Mouse (Mus musculus): Measurements from ENCODE around the gene Vmn2r97.
"Not testable (repeated sequence)": the region's sequence is repeated elsewhere in the genome, so short reads cannot be mapped to it uniquely, and the experiment has no call there.

The Vmn2r97 gene

DNA sequence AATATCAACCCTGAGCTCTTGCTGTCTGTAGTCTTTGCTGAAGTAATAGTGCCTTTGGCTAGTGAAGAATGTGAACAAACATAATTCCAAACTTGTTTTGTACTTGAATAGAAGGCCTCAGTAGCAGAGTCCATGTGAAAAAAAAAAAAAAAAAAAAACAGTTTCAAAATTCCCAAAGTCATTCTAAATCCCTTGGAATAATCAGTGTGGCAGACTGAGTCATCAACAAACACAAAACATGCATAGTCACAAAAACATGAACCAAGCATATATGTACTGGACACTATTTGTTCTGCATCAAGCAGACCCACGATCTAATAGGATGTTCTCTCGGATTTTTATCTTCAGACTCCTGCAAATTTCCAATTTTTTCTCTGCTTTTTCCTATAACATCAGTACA is at the start of gene Vmn2r97:
Gene Vmn2r97, plus strand, starts transcription at position 301 of the 400 bp plus-strand sequence.
- not testable (repeated sequence) for DNase-seq (ENCODE audit: low read depth, low spot score)

DNA sequence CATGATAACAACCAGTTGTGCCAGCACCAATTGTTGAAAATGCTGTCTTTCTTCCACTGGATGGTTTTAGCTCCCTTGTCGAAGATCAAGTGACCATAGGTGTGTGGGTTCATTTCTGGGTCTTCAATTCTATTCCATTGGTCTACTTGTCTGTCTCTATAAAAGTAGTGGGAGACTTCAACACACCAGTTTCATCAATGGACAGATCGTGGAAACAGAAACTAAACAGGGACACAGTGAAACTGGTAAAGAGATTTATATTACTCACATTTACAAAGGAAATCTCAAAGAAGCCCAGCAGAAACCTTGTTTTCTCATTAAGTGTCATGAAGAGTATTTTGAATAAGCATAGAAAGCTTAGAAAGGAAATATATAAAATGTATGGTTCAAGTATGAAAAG is 31.7 kb upstream of the Vmn2r97 start:
- not testable (repeated sequence) for DNase-seq (ENCODE audit: low read depth, low spot score)

DNA sequence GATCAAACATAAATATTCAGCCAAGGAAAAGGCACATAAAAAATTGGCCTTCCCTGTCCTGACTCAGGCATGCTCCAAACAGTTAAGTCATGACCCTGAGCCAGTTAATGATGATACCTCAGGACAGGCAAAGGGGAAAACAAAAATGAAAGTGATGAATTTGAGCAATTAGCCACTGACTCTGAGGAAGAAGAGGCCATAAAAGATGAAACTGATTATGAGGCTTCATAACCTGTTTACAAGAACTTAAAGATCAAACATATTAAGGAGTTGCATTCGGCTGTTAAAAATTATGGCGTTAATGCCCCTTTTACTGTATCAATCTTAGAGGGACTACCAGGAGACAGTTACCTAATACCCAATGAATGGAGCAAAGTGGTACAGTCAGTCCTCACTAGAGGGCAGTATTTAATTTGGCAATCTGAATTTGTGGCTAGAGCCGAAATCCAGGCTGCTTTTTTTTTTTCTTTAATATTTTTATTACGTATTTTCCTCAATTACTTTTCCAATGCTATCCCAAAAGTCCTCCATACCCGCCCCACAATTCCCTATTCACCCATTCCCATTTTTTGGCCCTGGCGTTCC is 24.3 kb upstream of the Vmn2r97 start:
- peak; percentile 11 for DNase-seq (ENCODE audit: low read depth, low spot score)

DNA sequence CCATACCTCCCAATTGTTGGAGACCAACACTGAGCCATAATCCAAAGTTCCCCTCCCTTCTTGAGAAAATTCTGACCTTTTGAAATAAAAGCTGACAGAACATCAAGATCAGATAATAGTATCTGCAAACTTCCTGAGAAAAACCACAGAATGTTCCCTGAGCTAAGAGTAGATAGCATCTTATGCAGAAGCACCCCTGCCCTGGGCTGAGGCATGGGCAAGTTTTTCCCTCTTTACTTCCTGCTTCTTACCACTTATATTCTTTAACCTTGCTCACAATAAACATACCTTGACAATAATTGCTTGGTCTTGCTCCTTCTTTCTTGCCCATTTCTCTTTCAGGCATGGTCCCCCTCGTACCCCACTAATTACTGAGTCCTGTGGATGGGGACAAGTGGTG is 43.7 kb downstream of the Vmn2r97 start:
- DNase-seq (ENCODE audit: low read depth, low spot score): not testable (repeated sequence)

DNA sequence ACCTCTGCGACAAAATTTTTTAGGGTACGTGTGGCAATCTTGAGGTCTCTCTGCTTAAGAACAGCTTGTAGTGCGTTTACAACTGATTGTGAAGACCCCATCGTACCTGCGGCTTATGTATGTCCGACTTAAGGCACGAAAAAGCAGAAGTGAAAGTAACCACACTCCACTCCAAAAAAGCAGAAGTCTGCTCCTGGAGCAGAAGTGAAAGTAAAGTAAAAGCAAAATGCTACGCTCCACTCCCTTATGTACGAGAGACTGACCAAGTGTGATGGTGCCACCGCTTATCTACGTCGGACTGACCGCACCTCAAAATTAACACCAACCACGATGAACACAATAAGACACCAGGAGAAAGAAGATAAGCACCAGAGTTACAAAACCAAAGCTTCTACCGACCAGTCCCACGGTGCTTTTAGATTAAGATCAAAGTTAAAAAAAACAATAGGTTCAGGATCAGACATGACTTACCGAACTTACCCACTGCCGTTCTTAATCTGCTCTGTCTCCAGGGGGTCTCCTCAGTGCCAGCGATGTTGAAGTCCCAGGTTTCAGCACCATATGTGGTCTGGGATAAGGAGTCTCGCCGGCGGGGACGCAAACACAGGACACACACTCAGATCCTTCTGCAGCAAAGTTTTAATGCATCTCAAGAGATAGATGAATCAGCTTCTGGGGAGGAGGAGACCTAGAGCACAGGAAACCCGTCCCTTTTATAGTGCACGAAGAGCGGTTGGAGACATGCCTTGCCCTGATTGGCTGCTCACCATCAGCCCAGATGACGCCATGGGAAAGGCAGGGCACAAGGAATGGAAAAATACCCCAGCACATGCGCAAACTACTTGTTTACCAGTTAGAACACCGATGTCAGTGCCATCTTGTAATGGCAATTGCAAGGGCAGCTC is 54.5 kb downstream of the Vmn2r97 start:
- DNase-seq (ENCODE audit: low read depth, low spot score): peak; percentile 78
